Mouse (Mus musculus) ES-Bruce4 (cell line): ENCODE measurements at regions not wholly inside any gene's neighbourhood (a gene's known extent, or its start where the extent isn't known, plus 50 kb on each side); places are given as distances from the start of the nearest gene placed in this dataset.
A peak's percentile ranks its signal among the peaks of the same experiment; 100 is the strongest.

ENCODE experiments used
- H3K27ac ChIP-seq: 2 replicates; pipeline ENCODE4 v1.5.1; 2012; ENCODE audit warnings: low read length, inconsistent platforms; ENCODE audit not compliant: insufficient read depth
- H3K27me3 ChIP-seq: 2 replicates; pipeline ENCODE4 v1.6.1; 2012; ENCODE audit warnings: mild to moderate bottlenecking, low read length, inconsistent platforms; ENCODE audit not compliant: control insufficient read depth, poor library complexity, insufficient read depth, severe bottlenecking
- H3K36me3 ChIP-seq: 2 replicates; pipeline ENCODE4 v1.6.1; 2012; ENCODE audit warnings: inconsistent platforms, mild to moderate bottlenecking, low read length, moderate library complexity; ENCODE audit not compliant: control insufficient read depth, poor library complexity, insufficient read depth, severe bottlenecking
- H3K4me1 ChIP-seq: one replicate; pipeline ENCODE4 v1.8.1; 2011; ENCODE audit warnings: low read length; ENCODE audit not compliant: control insufficient read depth, insufficient read depth
- H3K4me3 ChIP-seq: 2 replicates; pipeline ENCODE4 v1.5.1; 2011; ENCODE audit warnings: low read depth, mild to moderate bottlenecking, low read length
- H3K9ac ChIP-seq: 2 replicates; pipeline ENCODE4 v1.6.1; 2012; ENCODE audit warnings: low read depth, mild to moderate bottlenecking, inconsistent platforms; ENCODE audit not compliant: poor library complexity, severe bottlenecking
- H3K9me3 ChIP-seq: replicated peaks from 2 replicates; pipeline ENCODE4 v1.6.1; 2012; ENCODE audit warnings: mild to moderate bottlenecking, low read length, inconsistent platforms; ENCODE audit not compliant: control insufficient read depth, poor library complexity, insufficient read depth, severe bottlenecking
- CTCF ChIP-seq: IDR thresholded peaks from one replicate; pipeline ENCODE4 v1.8.1; 2011; ENCODE audit warnings: low read depth, low read length
- EP300 ChIP-seq: IDR thresholded peaks from 2 replicates; pipeline ENCODE4 v1.6.1; 2011; ENCODE audit warnings: low read depth, low read length; ENCODE audit not compliant: insufficient read depth
- POLR2A ChIP-seq: IDR thresholded peaks from one replicate; pipeline ENCODE4 v1.8.1; 2011; ENCODE audit warnings: low read length; ENCODE audit not compliant: insufficient read depth

- Histone ChIP-seq H3K4me3 (no peak overlapping the region), H3K27me3 (no peaks in the 10 kb centered on the region), H3K27ac (no peak overlapping the region), H3K4me1 (no peaks in the 10 kb centered on the region), H3K9ac (no peak overlapping the region), H3K9me3 (no peaks in the 10 kb centered on the region), H3K36me3 (no peaks in the 10 kb centered on the region)
- TF ChIP-seq EP300: no peak
- no peak for TF ChIP-seq CTCF
- no peak for TF ChIP-seq POLR2A
Measured at GRCm38 (mm10) chr6:100366231-100366630, 78.9 kb upstream of the Rybp start.

- Histone ChIP-seq H3K9ac (no peak overlapping the region), H3K4me3 (no peak overlapping the region), H3K27ac (no peak overlapping the region), H3K4me1 (no peaks in the 10 kb centered on the region), H3K9me3 (no peaks in the 10 kb centered on the region), H3K36me3 (no peaks in the 10 kb centered on the region), H3K27me3 (no peaks in the 10 kb centered on the region)
- TF ChIP-seq POLR2A (no peak), CTCF (no peak), EP300 (no peak)
Measured at GRCm38 (mm10) chr6:100365791-100366190, 78.5 kb upstream of the Rybp start.

- no peaks in the 10 kb centered on the region for H3K27me3 ChIP-seq
- TF ChIP-seq EP300: no peak
- H3K36me3 ChIP-seq: no peaks in the 10 kb centered on the region
- H3K27ac ChIP-seq: no peak overlapping the region
- H3K9ac ChIP-seq: no peak overlapping the region
- no peaks in the 10 kb centered on the region for H3K9me3 ChIP-seq
- H3K4me1 ChIP-seq: no peaks in the 10 kb centered on the region
- H3K4me3 ChIP-seq: no peak overlapping the region
Measured at GRCm38 (mm10) chr6:100363683-100364082, 76.4 kb upstream of the Rybp start.

- no peaks in the 10 kb centered on the region for H3K36me3 ChIP-seq
- TF ChIP-seq CTCF: no peak
- TF ChIP-seq EP300: no peak
- TF ChIP-seq POLR2A: no peak
- peaks cover 4% of the 10 kb centered on the region for H3K4me1 ChIP-seq
- H3K4me3 ChIP-seq: no peak overlapping the region
- no peaks in the 10 kb centered on the region for H3K27me3 ChIP-seq
- H3K27ac ChIP-seq: no peak overlapping the region
- no peaks in the 10 kb centered on the region for H3K9me3 ChIP-seq
- H3K9ac ChIP-seq: no peak overlapping the region
Measured at GRCm38 (mm10) chr6:100356617-100357399, 69.5 kb upstream of the Rybp start.

GRCm38 (mm10) chr6:100355858-100356257 lies 68.6 kb upstream of the Rybp start:
- H3K27me3 ChIP-seq: no peaks in the 10 kb centered on the region
- no peak overlapping the region for H3K27ac ChIP-seq
- no peaks in the 10 kb centered on the region for H3K36me3 ChIP-seq
- no peak for TF ChIP-seq CTCF
- TF ChIP-seq EP300: peak; percentile 80
- H3K4me3 ChIP-seq: no peak overlapping the region
- H3K4me1 ChIP-seq: peaks cover 4% of the 10 kb centered on the region
- H3K9me3 ChIP-seq: no peaks in the 10 kb centered on the region
- no peak overlapping the region for H3K9ac ChIP-seq

GRCm38 (mm10) chr6:100347481-100347880 lies 60.2 kb upstream of the Rybp start:
- H3K27me3 ChIP-seq: no peaks in the 10 kb centered on the region
- no peak overlapping the region for H3K4me3 ChIP-seq
- no peaks in the 10 kb centered on the region for H3K36me3 ChIP-seq
- TF ChIP-seq POLR2A: no peak
- no peak for TF ChIP-seq CTCF
- no peak for TF ChIP-seq EP300
- no peaks in the 10 kb centered on the region for H3K4me1 ChIP-seq
- no peak overlapping the region for H3K9ac ChIP-seq
- H3K27ac ChIP-seq: no peak overlapping the region
- no peaks in the 10 kb centered on the region for H3K9me3 ChIP-seq
